Mouse (Mus musculus) liver, postnatal 0 days (tissue): Measurements from ENCODE around the gene Sephs1. TPM values are rescaled to one million over a fixed set of nuclear protein-coding genes. Genes with fewer than 3 reads are reported as not detected.
A peak's percentile ranks its signal among the peaks of the same experiment; 100 is the strongest.

Experiments used
- ATAC-seq: fragments of 200-750 bp; cut with Nextera tagmentation; 2 replicates; pipeline ENCODE4 v1.8.0; 2017; ENCODE audit warnings: mild to moderate bottlenecking, moderate library complexity
- DNase-seq: peaks from one replicate; pipeline ENCODE4 v3.0.0-alpha.2; 2016
- H3K27ac ChIP-seq: fragments of 300-500 bp; sonication (generic); 2 replicates; pipeline ENCODE4 v1.5.1; 2014; ENCODE audit warnings: antibody characterized with exemption, moderate library complexity, mild to moderate bottlenecking, low read depth
- H3K27me3 ChIP-seq: fragments of 300-500 bp; sonication (generic); 2 replicates; pipeline ENCODE4 v1.6.1; 2014; ENCODE audit warnings: low read length, control low read depth, mixed read lengths; ENCODE audit not compliant: insufficient read depth
- H3K36me3 ChIP-seq: fragments of 300-500 bp; sonication (generic); replicated peaks from 2 replicates; pipeline ENCODE4 v1.6.1; 2014; ENCODE audit warnings: mild to moderate bottlenecking, control low read depth, low read length, moderate library complexity, mixed read lengths; ENCODE audit not compliant: insufficient read depth
- H3K4me1 ChIP-seq: fragments of 300-500 bp; sonication (generic); 2 replicates; pipeline ENCODE4 v1.6.1; 2014; ENCODE audit warnings: antibody characterized with exemption, mild to moderate bottlenecking, control low read depth; ENCODE audit not compliant: insufficient read depth
- H3K4me2 ChIP-seq: fragments of 300-500 bp; sonication (generic); 2 replicates; pipeline ENCODE4 v1.6.1; 2014; ENCODE audit warnings: low read depth, mild to moderate bottlenecking, low read length, moderate library complexity, mixed read lengths
- H3K4me3 ChIP-seq: fragments of 300-500 bp; sonication (generic); 2 replicates; pipeline ENCODE4 v1.5.1; 2014; ENCODE audit warnings: low read depth, low read length
- H3K9ac ChIP-seq: fragments of 300-500 bp; sonication (generic); replicated peaks from 2 replicates; pipeline ENCODE4 v1.6.1; 2014; ENCODE audit warnings: mild to moderate bottlenecking, moderate library complexity
- H3K9me3 ChIP-seq: fragments of 300-500 bp; sonication (generic); 2 replicates; pipeline ENCODE4 v1.6.1; 2016; ENCODE audit warnings: mild to moderate bottlenecking, control low read depth, low read length, mixed read lengths
- CTCF ChIP-seq: sonication (generic); IDR thresholded peaks from 2 replicates; pipeline ENCODE4 v1.5.1; 2016; ENCODE audit warnings: antibody characterized with exemption, low read depth
- EP300 ChIP-seq: IDR thresholded peaks from 2 replicates; pipeline ENCODE4 v1.6.1; 2016; ENCODE audit warnings: antibody characterized with exemption, low read depth, mild to moderate bottlenecking
- WGBS: fragments of 180-500 bp; shearing (Covaris S2); extraction: QIAGEN DNeasy Blood & Tissue Kit; methylation state at CpG from one replicate; pipeline ENCODE4 v1.1.7; 2014; ENCODE audit not compliant: insufficient replicate concordance; 5-methylcytosine and 5-hydroxymethylcytosine counted together
- polyA plus RNA-seq: library from polyadenylated mRNA; unstranded; fragments of >200 nt; fragmentation: Nextera tagmentation; extraction: Ambion mirVana; gene quantifications from 2 replicates; pipeline ENCODE4 v1.2.1, GENCODE M21; 2015

Sephs1 gene
- polyA plus RNA-seq, 1 experiment from 2014 or later = 23.8 TPM

GRCm38 (mm10) chr2:4864817-4865296, 16.5 kb upstream of the Sephs1 start:
- Histone ChIP-seq H3K9ac (no peak overlapping the region), H3K4me1 (no peaks in the 10 kb centered on the region), H3K36me3 (no peaks in the 10 kb centered on the region), H3K27me3 (no peaks in the 10 kb centered on the region), H3K4me3 (no peak overlapping the region), H3K9me3 (no peaks in the 10 kb centered on the region), H3K4me2 (no peak overlapping the region), H3K27ac (no peak overlapping the region)
- TF ChIP-seq CTCF (no peak), EP300 (no peak)
- no peak for ATAC-seq
- 47% methylated on average over 9 of the region's 9 CpGs for WGBS
- DNase-seq = no peak

- H3K9ac ChIP-seq = no peak overlapping the region
- H3K36me3 ChIP-seq = no peaks in the 10 kb centered on the region
- 63% methylated on average over 12 of the region's 12 CpGs for WGBS
- ATAC-seq (no peak), DNase-seq (no peak)
- TF ChIP-seq EP300 (no peak), CTCF (no peak)
- H3K27me3 ChIP-seq = no peaks in the 10 kb centered on the region
- no peaks in the 10 kb centered on the region for H3K4me1 ChIP-seq
- H3K4me3 ChIP-seq = no peak overlapping the region
- no peaks in the 10 kb centered on the region for H3K9me3 ChIP-seq
- no peak overlapping the region for H3K27ac ChIP-seq
- H3K4me2 ChIP-seq = no peak overlapping the region
Measured at GRCm38 (mm10) chr2:4868028-4868725, 13.2 kb upstream of the Sephs1 start.

GRCm38 (mm10) chr2:4872740-4873139, 8.6 kb upstream of the Sephs1 start:
- 0 out of 2 replicates have a peak, but pooled peaks have one; percentile 4 for TF ChIP-seq CTCF
- TF ChIP-seq EP300 = no peak
- WGBS = 46% methylated on average over 9 of the region's 9 CpGs
- Histone ChIP-seq H3K4me2 (no peak overlapping the region), H3K4me3 (no peak overlapping the region), H3K27me3 (peaks cover 4% of the 10 kb centered on the region; the same call in 1 of the 2 replicates), H3K4me1 (no peaks in the 10 kb centered on the region), H3K27ac (no peak overlapping the region), H3K36me3 (no peaks in the 10 kb centered on the region), H3K9me3 (no peaks in the 10 kb centered on the region), H3K9ac (no peak overlapping the region)
- no peak for DNase-seq
- no peak for ATAC-seq

GRCm38 (mm10) chr2:4873331-4873730, 8.0 kb upstream of the Sephs1 start:
- TF ChIP-seq EP300 (no peak), CTCF (no peak)
- no peaks in the 10 kb centered on the region for H3K9me3 ChIP-seq
- no peaks in the 10 kb centered on the region for H3K4me1 ChIP-seq
- H3K27ac ChIP-seq = no peak overlapping the region
- no peak overlapping the region for H3K4me3 ChIP-seq
- peaks cover 4% of the 10 kb centered on the region; the same call in 1 of the 2 replicates for H3K27me3 ChIP-seq
- H3K36me3 ChIP-seq = no peaks in the 10 kb centered on the region
- no peak overlapping the region for H3K4me2 ChIP-seq
- no peak overlapping the region for H3K9ac ChIP-seq
- DNase-seq (no peak), ATAC-seq (no peak)
- 54% methylated on average over 6 of the region's 6 CpGs for WGBS

GRCm38 (mm10) chr2:4875090-4875489, 6.3 kb upstream of the Sephs1 start:
- TF ChIP-seq CTCF (no peak), EP300 (no peak)
- H3K27me3 ChIP-seq = peaks cover 4% of the 10 kb centered on the region; the same call in 1 of the 2 replicates

GRCm38 (mm10) chr2:4876131-4876530, 5.2 kb upstream of the Sephs1 start:
- peaks cover 5% of the 10 kb centered on the region; the same call in 1 of the 2 replicates for H3K4me1 ChIP-seq
- no peaks in the 10 kb centered on the region for H3K36me3 ChIP-seq
- ATAC-seq (no peak), DNase-seq (no peak)
- H3K9me3 ChIP-seq = no peaks in the 10 kb centered on the region
- H3K9ac ChIP-seq = no peak overlapping the region
- H3K4me3 ChIP-seq = no peak overlapping the region
- H3K27me3 ChIP-seq = peaks cover 4% of the 10 kb centered on the region; the same call in 1 of the 2 replicates
- TF ChIP-seq EP300 (no peak), CTCF (no peak)
- 54% methylated on average over 3 of the region's 3 CpGs for WGBS
- no peak overlapping the region for H3K27ac ChIP-seq
- no peak overlapping the region for H3K4me2 ChIP-seq

More at GRCm38 (mm10) chr2:4875090-4875489, 6.3 kb upstream of the Sephs1 start:
- DNase-seq (no peak), ATAC-seq (no peak)
- Histone ChIP-seq H3K36me3 (no peaks in the 10 kb centered on the region), H3K27ac (no peak overlapping the region), H3K9ac (no peak overlapping the region), H3K4me2 (no peak overlapping the region), H3K4me3 (no peak overlapping the region), H3K9me3 (no peaks in the 10 kb centered on the region), H3K4me1 (no peaks in the 10 kb centered on the region)
- 53% methylated on average over 1 of the region's 1 CpGs for WGBS
